Mouse (Mus musculus) ES-E14 (cell line): ENCODE data around the gene Tbc1d13. TPM values are rescaled to one million over a fixed set of nuclear protein-coding genes. Genes with fewer than 3 reads are reported as not detected.
A peak's percentile ranks its signal among the peaks of the same experiment; 100 is the strongest.
"Not testable (repeated sequence)": the region's sequence is repeated elsewhere in the genome, so short reads cannot be mapped to it uniquely, and the experiment has no call there.

Experiments
- DNase-seq: peaks from one replicate; pipeline ENCODE4 v3.0.0-alpha.2; 2013; ENCODE audit warnings: low read depth, low spot score
- H3K27ac ChIP-seq: 2 replicates; pipeline ENCODE4 v1.5.1; 2012; ENCODE audit warnings: low read depth, mild to moderate bottlenecking, low read length, moderate library complexity, mixed read lengths; ENCODE audit not compliant: poor library complexity, insufficient read depth, severe bottlenecking
- H3K36me3 ChIP-seq: 2 replicates; pipeline ENCODE4 v1.6.1; 2012; ENCODE audit warnings: mild to moderate bottlenecking, low read length, moderate library complexity, mixed read lengths; ENCODE audit not compliant: control insufficient read depth, poor library complexity, insufficient read depth, severe bottlenecking
- H3K4me1 ChIP-seq, 2 experiments: fragments of 150-350 bp in 1 of 2; sonication (generic) in 1 of 2; 2 replicates each; pipeline ENCODE4 v1.6.1; 2012; ENCODE audit warnings: low read length in 2 of 2, mild to moderate bottlenecking in 1 of 2, mixed read lengths in 1 of 2; ENCODE audit not compliant: control insufficient read depth in 2 of 2, insufficient read depth in 2 of 2, poor library complexity in 1 of 2
- H3K4me3 ChIP-seq, 2 experiments: fragments of 150-350 bp in 1 of 2; sonication (generic) in 1 of 2; 2 replicates each; pipeline ENCODE4 v1.5.1; 2012; ENCODE audit warnings: low read length in 2 of 2, low read depth in 1 of 2, mild to moderate bottlenecking in 1 of 2, mixed read lengths in 1 of 2; ENCODE audit not compliant: insufficient read depth in 1 of 2, poor library complexity in 1 of 2, severe bottlenecking in 1 of 2
- H3K9ac ChIP-seq: 2 replicates; pipeline ENCODE4 v1.6.1; 2012; ENCODE audit warnings: low read depth, mild to moderate bottlenecking, low read length, mixed read lengths; ENCODE audit not compliant: poor library complexity, insufficient read depth, severe bottlenecking
- H3K9me3 ChIP-seq: fragments of 150-350 bp; sonication (generic); 2 replicates; pipeline ENCODE4 v1.6.1; 2012; ENCODE audit warnings: low read depth, mild to moderate bottlenecking, low read length; ENCODE audit not compliant: control insufficient read depth, insufficient read depth
- CHD2 ChIP-seq: IDR thresholded peaks from 2 replicates; pipeline ENCODE4 v1.6.1; 2014; ENCODE audit warnings: mild to moderate bottlenecking, low read depth, low read length, inconsistent platforms
- HCFC1 ChIP-seq: IDR thresholded peaks from 2 replicates; pipeline ENCODE4 v1.6.1; 2012; ENCODE audit warnings: low read length, inconsistent platforms, borderline replicate concordance; ENCODE audit not compliant: insufficient read depth
- MAFK ChIP-seq: IDR thresholded peaks from 2 replicates; pipeline ENCODE4 v1.6.1; 2014; ENCODE audit warnings: mild to moderate bottlenecking, low read depth, low read length, inconsistent platforms; ENCODE audit not compliant: insufficient read depth
- ZC3H11A ChIP-seq: IDR thresholded peaks from 2 replicates; pipeline ENCODE4 v1.6.1; 2012; ENCODE audit warnings: low read depth, mild to moderate bottlenecking, inconsistent platforms, low read length, borderline replicate concordance
- ZNF384 ChIP-seq: IDR thresholded peaks from 2 replicates; pipeline ENCODE4 v1.6.1; 2012; ENCODE audit warnings: low read depth, low read length, inconsistent platforms
- in situ Hi-C, 2 experiments: fragments of 600-800 bp; cut with MboI; formaldehyde crosslinking; loops; one replicate each; pipeline ENCODE4 v1.15.1; 2025; ENCODE audit warnings: low sequenced_read_pairs in 2 of 2, inconsistent platforms in 1 of 2; ENCODE audit not compliant: unreplicated experiment in 2 of 2
- total RNA-seq: library from RNA; depleted of rRNA; stranded (reverse); fragments of 300-350 nt; gene quantifications from 2 replicates; pipeline ENCODE4 v1.2.3, GENCODE M21; 2012

The Tbc1d13 gene
- total RNA-seq, 1 experiment, result 62.4 TPM

- DNase-seq, result no peak
- Histone ChIP-seq H3K9me3 (no peaks in the 10 kb centered on the region), H3K27ac (no peak overlapping the region), H3K36me3 (no peaks in the 10 kb centered on the region), H3K9ac (no peak overlapping the region), H3K4me1 (peaks cover 0 to 2% of the 10 kb centered on the region in 2 experiments; a peak in 1 of 4 replicates), H3K4me3 (no peak overlapping the region)
- TF ChIP-seq CHD2 (no peak), HCFC1 (no peak), ZNF384 (no peak), ZC3H11A (no peak), MAFK (no peak)
- in situ Hi-C loops, result no loop called here
Observed at GRCm38 (mm10) chr2:30128789-30129188, 4.8 kb upstream of the Tbc1d13 start.

DNA sequence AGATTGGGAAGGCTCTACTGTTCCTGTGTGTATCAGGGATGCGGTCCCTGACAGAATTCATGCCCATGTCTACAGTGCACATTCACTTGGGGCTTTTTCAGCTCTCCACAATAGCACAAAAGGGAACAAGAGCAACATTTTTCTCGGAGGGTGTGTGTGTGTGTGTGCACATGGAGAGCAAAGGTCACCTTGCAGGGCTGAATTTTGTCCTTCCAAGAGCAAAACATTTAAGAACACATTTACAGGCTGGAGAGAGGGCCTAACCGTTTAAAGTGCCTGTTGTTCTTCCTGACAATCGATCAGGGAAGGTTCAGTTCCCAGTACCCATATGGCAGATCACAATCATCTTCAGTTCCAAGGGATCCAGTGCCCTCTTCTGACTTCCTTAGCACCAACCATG lies 3.4 kb upstream of the Tbc1d13 start:
- H3K4me3 ChIP-seq, result no peak overlapping the region
- H3K9me3 ChIP-seq, result no peaks in the 10 kb centered on the region
- no peak for DNase-seq
- peaks cover 2% of the 10 kb centered on the region in 2 experiments; a peak in 2 of 4 replicates for H3K4me1 ChIP-seq
- TF ChIP-seq MAFK (no peak), ZNF384 (no peak), HCFC1 (no peak), CHD2 (no peak), ZC3H11A (no peak)
- in situ Hi-C loops, result no loop called here
- no peak overlapping the region for H3K9ac ChIP-seq
- H3K27ac ChIP-seq, result no peak overlapping the region
- no peaks in the 10 kb centered on the region for H3K36me3 ChIP-seq

GRCm38 (mm10) chr2:30131240-30131639 lies 2.3 kb upstream of the Tbc1d13 start:
- DNase-seq, H3K9me3 ChIP-seq, H3K4me1 ChIP-seq, in situ Hi-C loops, H3K4me3 ChIP-seq, H3K36me3 ChIP-seq, H3K9ac ChIP-seq: not testable (repeated sequence)
- H3K27ac ChIP-seq, result peak overlapping the region; percentile 83

DNA sequence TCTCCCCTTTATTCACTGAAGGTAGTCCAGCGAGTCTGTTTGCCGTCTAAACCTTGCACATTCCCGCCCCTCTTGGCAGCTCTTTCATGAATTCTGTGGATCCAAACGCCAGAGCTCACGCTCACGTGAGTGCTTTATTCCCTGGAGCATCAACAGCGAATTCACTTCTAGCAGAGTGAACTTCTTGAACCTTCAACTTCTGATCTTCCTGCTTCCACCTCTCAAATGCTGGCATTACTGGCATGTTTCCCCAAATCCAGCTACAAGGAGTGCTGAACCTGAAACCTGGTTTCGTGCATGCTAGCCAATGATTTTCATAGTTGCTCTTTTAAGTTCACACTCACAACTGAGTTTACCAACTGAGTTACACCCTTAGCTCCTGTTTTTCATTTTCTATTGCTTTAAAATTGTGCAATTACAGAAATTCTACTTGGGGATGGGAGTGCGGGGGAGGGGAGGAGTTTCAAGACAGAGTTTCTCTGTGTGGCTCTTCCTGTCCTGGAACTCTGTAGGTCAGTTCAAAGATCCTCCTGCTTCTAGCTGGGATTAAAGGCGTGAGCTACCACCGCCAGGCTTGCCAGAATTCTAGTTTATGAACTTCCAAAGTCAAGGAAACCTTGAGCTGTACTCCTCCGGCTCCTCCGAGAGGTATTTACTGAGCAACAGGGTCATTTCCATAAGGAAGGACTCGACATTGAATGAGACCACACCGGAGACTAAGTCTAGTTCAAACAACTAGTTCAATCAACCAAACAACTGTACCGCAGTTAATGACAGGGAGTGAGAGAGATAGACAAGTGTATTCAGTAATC lies 539 bp upstream of the Tbc1d13 start:
- peaks cover 13% of the 10 kb centered on the region for H3K36me3 ChIP-seq
- peak overlapping the region; percentile 38; the same call in 1 of the 2 replicates for H3K9ac ChIP-seq
- peaks cover 5 to 10% of the 10 kb centered on the region in 2 experiments; a peak in 3 of 4 replicates for H3K4me1 ChIP-seq
- in situ Hi-C loops, result no loop called here
- no peak for TF ChIP-seq HCFC1
- TF ChIP-seq MAFK, result no peak
- no peak for TF ChIP-seq CHD2
- TF ChIP-seq ZC3H11A, result no peak
- no peak for TF ChIP-seq ZNF384
- DNase-seq, result no peak
- H3K27ac ChIP-seq, result no peak overlapping the region; the same call in 1 of the 2 replicates
- no peaks in the 10 kb centered on the region for H3K9me3 ChIP-seq
- peak overlapping the region; percentile 86 to 92 for H3K4me3 ChIP-seq

- Histone ChIP-seq H3K27ac (peak overlapping the region; percentile 69), H3K4me3 (peak overlapping the region; percentile 86 to 92), H3K9me3 (no peaks in the 10 kb centered on the region), H3K36me3 (peaks cover 13% of the 10 kb centered on the region), H3K4me1 (peaks cover 5 to 10% of the 10 kb centered on the region in 2 experiments; a peak in 3 of 4 replicates), H3K9ac (peak overlapping the region; percentile 79)
- TF ChIP-seq ZC3H11A, result no peak
- TF ChIP-seq ZNF384, result no peak
- no peak for TF ChIP-seq HCFC1
- DNase-seq, result no peak
- in situ Hi-C loops, result no loop called here
Observed at GRCm38 (mm10) chr2:30134378-30134711, 799 bp downstream of the Tbc1d13 start.
